Mouse (Mus musculus) bone marrow, adult 2 months (tissue): Measurements from ENCODE around the gene Sh3rf3.

Experiments used
- CTCF ChIP-seq: fragments of 200-500 bp; IDR thresholded peaks from 2 replicates; pipeline ENCODE4 v1.5.1; 2011; ENCODE audit warnings: low read length, control low read depth; ENCODE audit not compliant: control insufficient read depth, insufficient read depth
- POLR2A ChIP-seq: fragments of 200-500 bp; IDR thresholded peaks from 2 replicates; pipeline ENCODE4 v1.6.1; 2011; ENCODE audit warnings: low read depth, mild to moderate bottlenecking, control low read depth, low read length, borderline replicate concordance; ENCODE audit not compliant: control insufficient read depth

- no peak for TF ChIP-seq CTCF
- TF ChIP-seq POLR2A: no peak
Measured at GRCm38 (mm10) chr10:58882741-58883140, 69.6 kb downstream of the Sh3rf3 start.
